Mouse (Mus musculus) spleen, adult 2 months (tissue): ENCODE results near the gene Bmp2k.

ENCODE experiments used
- CTCF ChIP-seq: fragments of 200-500 bp; IDR thresholded peaks from 2 replicates; pipeline ENCODE4 v1.5.1; 2011; ENCODE audit warnings: mild to moderate bottlenecking, inconsistent platforms; ENCODE audit not compliant: insufficient read depth, insufficient read length, insufficient replicate concordance; ENCODE audit errors: extremely low read depth
- POLR2A ChIP-seq: fragments of 200-500 bp; IDR thresholded peaks from 2 replicates; pipeline ENCODE4 v1.6.1; 2011; ENCODE audit warnings: low read depth, low read length, inconsistent platforms

DNA sequence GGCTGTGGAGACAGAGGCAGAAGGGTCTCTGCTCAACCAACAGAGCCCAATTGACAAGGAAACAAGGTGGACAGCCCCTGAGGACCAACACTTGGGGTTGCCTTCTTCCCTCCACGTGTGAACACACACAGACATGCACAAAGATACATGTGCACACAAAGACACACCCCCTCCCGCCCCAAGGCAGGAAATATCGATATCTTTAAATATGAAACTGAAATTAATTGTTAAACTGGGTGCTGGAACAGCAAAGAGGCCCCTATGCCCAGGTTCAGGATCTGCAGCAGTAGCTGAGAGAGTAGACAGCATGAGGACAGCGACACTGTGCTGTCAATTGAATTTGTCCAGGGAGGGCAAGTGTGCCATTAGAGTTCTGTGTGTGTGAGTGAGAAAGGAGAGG, 68.3 kb downstream of the Bmp2k start:
- TF ChIP-seq CTCF = no peak
- TF ChIP-seq POLR2A = no peak
